Mouse (Mus musculus): ENCODE measurements at regions not wholly inside any gene's neighbourhood (a gene's known extent, or its start where the extent isn't known, plus 50 kb on each side); places are given as distances from the start of the nearest gene placed in this dataset.

DNA sequence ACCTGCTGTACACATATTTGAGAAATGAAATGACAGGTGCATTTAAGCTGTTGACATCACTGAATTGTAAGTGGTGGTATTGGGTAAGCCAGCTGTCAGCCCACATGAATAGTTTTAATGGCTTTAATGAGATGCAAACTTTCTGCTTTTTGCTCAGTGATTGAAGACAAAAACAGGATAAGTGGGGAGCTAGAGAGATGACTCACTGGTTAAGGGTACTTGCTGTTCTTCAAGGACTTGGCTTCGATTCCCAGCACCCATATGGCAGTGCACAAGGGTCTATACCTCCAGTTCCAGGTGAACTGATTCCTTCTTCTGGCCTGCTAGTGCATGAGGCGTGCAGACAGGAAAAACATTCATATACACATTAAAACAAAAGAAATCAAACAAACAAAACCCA, 162.7 kb upstream of the Pex5l start:
- no peak for DNase-seq (ENCODE audit: low spot score in 2 of 2)

DNA sequence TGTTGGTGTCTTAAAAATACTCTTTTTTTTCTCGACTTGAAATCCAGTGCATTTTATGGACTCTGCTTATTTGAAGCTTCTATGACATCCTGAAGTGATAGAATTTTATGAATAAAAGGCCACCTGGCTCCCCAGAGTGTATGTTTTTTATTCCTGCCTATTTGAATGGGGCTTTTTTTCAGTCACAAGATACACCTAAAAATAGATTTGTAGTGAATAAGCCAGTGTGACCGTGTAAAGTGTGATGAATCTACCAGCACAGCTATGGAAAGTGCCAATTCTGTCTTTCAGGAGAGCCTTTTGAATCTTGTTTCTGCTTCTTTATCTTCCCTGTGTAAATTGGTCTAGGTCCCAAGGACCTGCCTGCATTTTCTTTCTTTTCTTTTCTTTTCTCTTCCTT, 119.8 kb upstream of the Pex5l start:
- DNase-seq (ENCODE audit: low spot score in 2 of 2) = no peak

GRCm38 (mm10) chr3:33219271-33220065, 76.4 kb upstream of the Pex5l start:
- no peak for DNase-seq (ENCODE audit: low spot score in 2 of 2)

GRCm38 (mm10) chr3:33218291-33218690, 75.2 kb upstream of the Pex5l start:
- no peak for DNase-seq (ENCODE audit: low spot score in 2 of 2)

GRCm38 (mm10) chr3:33217360-33218034, 74.5 kb upstream of the Pex5l start:
- DNase-seq (ENCODE audit: low spot score in 2 of 2) = no peak

DNA sequence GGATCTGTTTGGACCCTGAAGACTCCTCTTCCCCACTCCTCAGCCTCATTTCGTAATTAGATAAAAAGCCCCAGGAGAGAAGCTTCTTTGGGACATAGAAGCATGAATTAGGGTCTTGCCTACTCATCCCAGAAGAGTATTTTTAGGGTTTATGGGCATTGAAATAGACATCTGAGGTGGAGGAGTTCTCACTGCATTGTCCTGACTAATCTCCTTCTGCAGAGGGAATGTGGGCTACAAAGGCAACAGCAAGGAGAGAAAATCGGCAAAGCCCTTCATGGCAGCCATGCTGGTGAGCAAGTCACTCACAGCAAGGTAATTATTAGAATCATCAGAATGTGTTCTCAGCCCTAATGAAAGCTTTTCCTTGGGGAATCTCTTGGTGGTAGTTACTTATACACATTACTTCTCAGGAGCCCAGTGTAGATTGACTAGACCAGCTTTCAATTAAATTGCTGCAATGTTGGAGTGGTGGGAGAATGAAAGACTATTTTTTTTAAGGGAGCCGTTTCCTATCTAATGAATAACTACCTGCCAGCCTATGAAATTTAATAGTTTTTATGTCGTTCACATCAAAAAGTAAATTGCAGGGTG, 68.3 kb upstream of the Pex5l start:
- no peak for DNase-seq (ENCODE audit: low spot score in 2 of 2)
